Comparison of ENCODE assay signal across 9 mouse cellular contexts in the genomic region with DNA sequence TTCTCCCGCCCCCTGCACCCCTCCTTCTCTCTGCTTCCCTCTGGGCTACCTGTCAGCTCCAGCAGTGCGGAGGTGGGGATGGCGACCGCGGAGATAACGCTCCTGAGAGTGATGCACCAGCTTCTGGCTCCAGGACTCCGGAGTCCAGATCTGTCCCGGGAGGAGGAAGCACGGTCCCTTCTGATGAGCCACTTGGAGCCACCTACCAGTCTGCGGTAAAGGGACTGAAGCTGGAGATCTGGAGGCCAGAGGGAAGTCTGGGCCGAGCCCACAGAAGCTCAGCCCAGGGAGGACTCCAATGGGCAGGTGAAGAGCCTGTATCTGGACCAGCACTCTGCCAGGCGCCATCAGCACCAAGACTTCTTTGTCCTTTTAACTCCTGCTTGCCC. TPM values are rescaled to one million over a fixed set of nuclear protein-coding genes. Genes with fewer than 3 reads are reported as not detected.
DNase-seq lines count a peak whose midpoint lies in the region; ATAC-seq and TF ChIP-seq lines count a peak whose summit lies in the region.
"Had no signal": no experiment of that assay in that cellular context is flagged by ENCODE, and none has a peak within 500 bp of the region (broad histone marks: within the 10 kb centered on the region; RNA-seq: fewer than 3 reads in every experiment).

TSS of gene Ecel1 (minus strand) at position 323 of the 389 bp plus-strand sequence.

- no peak for TF ChIP-seq POLR2A in cerebellum, adult 2 months (IDR thresholded peaks at IDR 0.05; ENCODE audit: borderline replicate concordance, insufficient read depth, low read length)
- TF ChIP-seq POLR2A in olfactory bulb, adult 2 months (IDR thresholded peaks at IDR 0.05; ENCODE audit: insufficient read depth, low read depth, low read length): no peak

- no peak within 1 kb of the TSS for H3K9ac ChIP-seq in lung, embryonic 15.5 days
- no peak within 1 kb of the TSS for H3K9ac ChIP-seq in intestine, embryonic 15.5 days

- no peaks in the 10 kb centered on the region for H3K36me3 ChIP-seq in lung, embryonic 15.5 days
- no peaks in the 10 kb centered on the region for H3K36me3 ChIP-seq in intestine, embryonic 15.5 days

- H3K4me1 ChIP-seq in cerebellum, adult 2 months (ENCODE audit: control insufficient read depth, insufficient read depth, low read length): no peaks in the 10 kb centered on the region
- H3K4me1 ChIP-seq in lung, embryonic 15.5 days: peaks cover 21% of the 10 kb centered on the region
- peaks cover 25% of the 10 kb centered on the region for H3K4me1 ChIP-seq in intestine, embryonic 15.5 days (replicated peaks)
- peaks cover 27% of the 10 kb centered on the region for H3K4me1 ChIP-seq in olfactory bulb, adult 2 months (ENCODE audit: control insufficient read depth, insufficient read depth, low read length)

- no peak within 1 kb of the TSS for H3K27ac ChIP-seq in cerebellum, adult 2 months (ENCODE audit: insufficient read depth, low read length)
- H3K27ac ChIP-seq in lung, embryonic 15.5 days: no peak within 1 kb of the TSS
- no peak within 1 kb of the TSS for H3K27ac ChIP-seq in intestine, embryonic 15.5 days
- no peak within 1 kb of the TSS for H3K27ac ChIP-seq in olfactory bulb, adult 2 months (ENCODE audit: insufficient read depth, low read depth, low read length)

- WGBS in cerebellum, adult 2 months: 5% methylated on average over 12 of the region's 12 CpGs
- WGBS in lung, embryonic 15.5 days: 2% methylated on average over 10 of the region's 12 CpGs
- WGBS in intestine, embryonic 15.5 days: 4% methylated on average over 12 of the region's 12 CpGs
- WGBS in olfactory bulb, adult 2 months: 12% methylated on average over 12 of the region's 12 CpGs

- TF ChIP-seq CTCF in cerebellum, adult 2 months (IDR thresholded peaks at IDR 0.05; ENCODE audit: borderline replicate concordance, insufficient read depth, low read depth, low read length): no peak
- TF ChIP-seq CTCF in olfactory bulb, adult 2 months (IDR thresholded peaks at IDR 0.05; ENCODE audit: insufficient read depth, low read depth, low read length): no peak

- no peaks in the 10 kb centered on the region for H3K9me3 ChIP-seq in lung, embryonic 15.5 days
- H3K9me3 ChIP-seq in intestine, embryonic 15.5 days: no peaks in the 10 kb centered on the region

- H3K4me3 ChIP-seq in cerebellum, adult 2 months (replicated peaks; ENCODE audit: insufficient read depth, low read depth, low read length): no peak within 1 kb of the TSS
- H3K4me3 ChIP-seq in lung, embryonic 15.5 days: peak within 1 kb of the TSS; percentile 35
- H3K4me3 ChIP-seq in intestine, embryonic 15.5 days (replicated peaks): peak within 1 kb of the TSS; percentile 30
- H3K4me3 ChIP-seq in olfactory bulb, adult 2 months (ENCODE audit: insufficient read depth, low read depth, low read length): peak within 1 kb of the TSS; percentile 43

- no peak for DNase-seq in cerebellum, adult 2 months
- no peak for DNase-seq in cerebellum, adult 11 months
- no peak for DNase-seq in lung, postnatal 14 days
- no peak for DNase-seq in cerebellum, postnatal 25 days
- no peak for DNase-seq in cerebellum, postnatal 4 days (ENCODE audit: low spot score in 2 of 2)
- DNase-seq: adrenal gland, adult 2 months had no signal

- H3K27me3 ChIP-seq in cerebellum, adult 2 months (ENCODE audit: control insufficient read depth, insufficient read depth, low read length): peaks cover 3% of the 10 kb centered on the region; the same call in 1 of the 2 replicates
- peaks cover 90% of the 10 kb centered on the region for H3K27me3 ChIP-seq in lung, embryonic 15.5 days
- H3K27me3 ChIP-seq in intestine, embryonic 15.5 days (replicated peaks): peaks cover 84% of the 10 kb centered on the region

- H3K4me2 ChIP-seq in lung, embryonic 15.5 days: peak within 1 kb of the TSS; percentile 55
- peak within 1 kb of the TSS; percentile 69 for H3K4me2 ChIP-seq in intestine, embryonic 15.5 days (replicated peaks)

- no peak for ATAC-seq in lung, embryonic 15.5 days (ENCODE audit: borderline replicate concordance, extremely low read depth, low FRiP score, low TSS enrichment)
- ATAC-seq in intestine, embryonic 15.5 days: no peak

RNA-seq across cellular contexts. Expression of gene Ecel1, which starts in this region (rescaled TPM):
- 15.5 and 16.0 TPM in 2 replicates for polyA plus RNA-seq in cerebellum, adult 2 months (2012; rRNA removed)
- 0.36 and 1.2 TPM in 2 replicates for polyA plus RNA-seq in lung, embryonic 15.5 days (2015; fragmentation: Nextera tagmentation; extraction: Ambion mirVana)
- 2.4 and 2.5 TPM in 2 replicates for polyA plus RNA-seq in intestine, embryonic 15.5 days (2015; fragmentation: Nextera tagmentation; extraction: Ambion mirVana)
- polyA plus RNA-seq in olfactory bulb, adult 2 months (2012; ENCODE audit: insufficient read depth, insufficient read length, low replicate concordance, missing spikeins): not detected in 2 replicates
